Mouse (Mus musculus) 3134 (cell line): ENCODE measurements at regions not wholly inside any gene's neighbourhood (a gene's known extent, or its start where the extent isn't known, plus 50 kb on each side); places are given as distances from the start of the nearest gene placed in this dataset.

Experiments
- DNase-seq: peaks from one replicate; pipeline ENCODE4 v3.0.0-alpha.2; 2011; ENCODE audit warnings: low spot score; ENCODE audit not compliant: insufficient read length; ENCODE audit errors: extremely low read depth

- DNase-seq, result no peak
Observed at GRCm38 (mm10) chr4:127862875-127863274, 107.9 kb downstream of the CK137956 start.

DNA sequence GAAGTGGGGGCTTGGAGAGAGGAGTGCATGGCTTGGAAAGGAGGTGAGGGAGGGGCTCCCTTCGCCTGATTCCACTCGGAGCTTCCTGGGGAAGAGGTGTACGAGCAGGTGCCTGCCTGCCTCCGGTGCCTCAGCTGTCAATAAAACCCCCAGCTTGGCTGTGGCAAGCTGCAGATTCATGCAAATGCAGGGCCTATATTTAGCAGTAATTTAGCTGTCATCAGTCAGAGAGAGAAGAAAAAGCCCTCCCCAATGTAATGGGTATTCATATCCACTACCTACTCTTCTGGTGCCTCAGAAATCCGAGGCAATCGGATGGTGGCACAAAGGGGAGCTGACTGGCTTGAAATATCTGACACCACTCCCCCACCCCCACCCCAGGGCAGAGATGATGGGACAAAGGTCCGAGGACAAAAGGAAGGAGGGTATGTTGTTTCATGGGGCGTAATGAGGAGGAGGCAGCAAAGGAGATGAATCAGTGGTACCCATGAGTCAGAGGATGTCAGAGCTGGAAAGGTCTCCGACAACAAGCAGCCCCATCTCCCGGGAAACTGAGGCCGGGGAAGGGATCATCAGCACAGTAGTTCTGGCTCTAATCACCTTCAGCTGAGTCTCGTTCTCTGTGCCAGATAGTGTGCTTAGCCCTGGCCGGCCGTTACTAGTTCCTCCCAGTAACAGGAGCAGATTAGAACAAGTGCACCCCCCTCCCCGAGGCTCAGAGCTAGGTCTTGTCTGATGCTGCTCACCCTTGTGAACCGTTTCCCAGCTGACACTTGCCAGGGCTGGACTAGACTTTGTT is 109.2 kb downstream of the CK137956 start:
- no peak for DNase-seq

DNA sequence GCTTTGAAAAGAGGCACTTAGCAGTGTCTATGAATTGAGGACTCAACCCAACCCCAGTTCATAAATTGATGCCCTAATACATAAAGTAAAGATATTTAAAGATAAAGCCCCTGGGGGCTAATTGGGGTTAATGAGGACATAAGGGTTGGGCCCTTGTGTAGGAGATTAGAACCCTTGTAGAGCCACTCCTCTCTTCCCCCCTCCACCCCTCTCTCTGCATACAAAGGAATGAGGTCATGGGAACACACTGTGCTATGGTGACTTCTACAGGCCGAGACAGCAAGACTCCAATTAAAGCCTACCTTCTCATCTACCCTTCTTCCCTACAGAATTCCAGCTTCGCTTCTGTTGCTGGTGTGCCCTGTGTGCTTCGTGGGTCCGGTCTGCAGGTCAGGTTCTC is 110.5 kb downstream of the CK137956 start:
- no peak for DNase-seq

DNA sequence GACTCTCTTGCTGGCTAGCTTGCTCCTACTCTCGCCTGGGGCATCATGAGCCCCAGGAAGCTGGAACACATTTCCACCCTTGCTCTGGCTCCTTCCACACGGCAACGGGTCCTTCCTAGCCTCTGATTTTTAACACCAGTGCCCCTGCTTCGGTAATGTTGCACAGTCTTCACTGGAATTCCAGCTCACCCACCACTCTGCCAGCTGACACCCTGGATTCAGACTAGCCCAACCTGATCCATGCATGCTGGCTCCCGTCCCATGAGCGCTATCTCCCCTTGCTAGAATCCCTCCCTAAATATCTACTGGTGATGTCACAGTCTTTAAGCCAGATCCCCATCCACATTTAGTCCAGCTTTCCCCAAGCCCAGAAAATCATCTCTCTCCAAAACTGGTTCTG is 111.2 kb downstream of the CK137956 start:
- DNase-seq, result no peak

- no peak for DNase-seq
Observed at GRCm38 (mm10) chr4:127858566-127858965, 112.2 kb downstream of the CK137956 start.

DNA sequence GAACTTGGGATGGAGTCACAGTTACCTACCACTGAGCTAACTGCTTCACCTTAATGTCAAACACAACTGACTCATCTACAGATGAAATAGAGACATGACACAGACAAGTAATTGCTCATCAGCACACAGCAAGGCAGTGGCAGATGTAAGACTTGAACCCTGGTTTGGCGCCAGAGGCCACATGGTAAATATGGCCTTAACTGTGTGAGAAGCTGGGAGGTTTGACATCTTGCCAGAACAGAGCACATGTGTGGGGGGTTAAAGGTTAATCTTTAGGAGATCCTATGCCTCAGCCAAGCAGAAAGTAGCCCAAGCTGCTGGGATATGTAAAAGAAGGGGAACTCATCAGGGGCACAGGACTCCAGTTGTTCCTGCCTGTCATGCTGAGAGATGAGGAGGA is 114.9 kb downstream of the CK137956 start:
- DNase-seq, result no peak

DNA sequence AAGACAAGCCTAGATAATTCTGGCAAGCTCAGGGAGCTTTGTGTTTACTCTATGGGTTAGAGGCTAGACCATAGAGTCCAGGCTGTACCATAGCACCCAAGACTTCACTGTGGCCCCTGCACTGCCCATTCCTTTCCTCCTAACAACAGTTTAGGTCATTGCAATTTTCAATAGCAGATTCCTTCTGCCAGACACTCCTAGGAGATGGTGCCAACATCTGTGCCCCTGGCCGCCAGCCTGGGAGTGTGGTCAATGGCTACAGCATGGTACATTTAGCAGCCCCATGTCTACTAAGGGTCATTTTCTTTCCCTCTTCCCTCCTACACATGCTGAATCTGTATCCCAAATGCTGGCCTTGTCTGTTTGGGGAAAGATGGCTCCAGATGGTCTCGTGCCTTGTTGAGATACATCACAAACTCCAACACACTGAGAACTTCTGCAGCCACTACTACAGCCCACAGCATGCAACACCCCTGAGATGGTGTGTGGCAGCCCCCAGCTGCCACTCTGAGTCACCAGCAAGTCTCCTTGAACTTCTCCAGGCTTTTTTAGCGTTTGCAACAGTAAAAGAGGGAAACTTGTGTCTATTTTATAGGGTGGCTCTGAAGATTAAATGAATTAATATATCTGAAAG is 115.9 kb downstream of the CK137956 start:
- no peak for DNase-seq

GRCm38 (mm10) chr4:127849306-127849705 is 121.4 kb downstream of the CK137956 start:
- DNase-seq, result no peak

GRCm38 (mm10) chr4:127846321-127846720 is 124.4 kb downstream of the CK137956 start:
- no peak for DNase-seq

- DNase-seq, result no peak
Observed at GRCm38 (mm10) chr4:127843421-127843820, 127.3 kb downstream of the CK137956 start.

DNA sequence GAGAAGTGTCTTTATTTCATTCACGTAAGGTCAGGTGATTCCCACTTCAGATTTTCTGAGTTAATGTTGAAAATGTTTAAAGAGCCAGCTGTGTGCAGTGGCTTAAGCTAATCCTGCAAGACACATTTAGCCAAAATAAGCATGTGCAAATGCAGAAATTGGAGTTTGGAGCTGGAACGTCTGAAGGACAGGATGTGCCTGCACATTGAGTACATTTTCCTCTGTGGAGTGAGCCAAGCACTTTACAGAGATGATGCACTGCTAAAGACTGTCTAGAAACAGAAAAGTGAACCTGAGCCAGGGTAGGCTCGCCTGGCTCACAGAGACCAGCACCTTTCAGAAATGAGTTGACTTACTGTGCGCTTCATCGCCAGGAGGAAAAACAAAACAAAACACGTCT is 137.1 kb downstream of the CK137956 start:
- DNase-seq, result no peak

GRCm38 (mm10) chr4:127826988-127827387 is 143.8 kb downstream of the CK137956 start:
- DNase-seq, result no peak

GRCm38 (mm10) chr4:127819501-127819900 is 151.2 kb downstream of the CK137956 start:
- DNase-seq, result no peak

DNA sequence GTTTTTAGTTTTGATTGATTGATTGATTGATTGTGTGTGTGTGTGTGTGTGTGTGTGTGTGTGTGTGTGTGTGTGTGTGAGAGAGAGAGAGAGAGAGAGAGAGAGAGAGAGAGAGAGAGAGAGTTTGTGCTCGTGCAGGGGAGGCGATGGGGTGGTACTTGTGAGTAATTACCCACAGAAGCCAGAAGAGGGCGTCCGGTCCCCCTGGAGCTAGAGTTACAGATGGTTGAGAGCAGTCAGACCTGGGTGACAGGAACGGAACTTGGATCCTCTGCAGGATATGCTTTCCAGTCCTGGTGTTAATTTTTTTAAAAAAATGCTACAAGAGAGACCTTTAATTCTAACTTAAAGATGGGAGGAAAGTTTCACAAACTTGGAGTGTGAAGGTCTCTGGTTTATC is 151.7 kb downstream of the CK137956 start:
- no peak for DNase-seq

DNA sequence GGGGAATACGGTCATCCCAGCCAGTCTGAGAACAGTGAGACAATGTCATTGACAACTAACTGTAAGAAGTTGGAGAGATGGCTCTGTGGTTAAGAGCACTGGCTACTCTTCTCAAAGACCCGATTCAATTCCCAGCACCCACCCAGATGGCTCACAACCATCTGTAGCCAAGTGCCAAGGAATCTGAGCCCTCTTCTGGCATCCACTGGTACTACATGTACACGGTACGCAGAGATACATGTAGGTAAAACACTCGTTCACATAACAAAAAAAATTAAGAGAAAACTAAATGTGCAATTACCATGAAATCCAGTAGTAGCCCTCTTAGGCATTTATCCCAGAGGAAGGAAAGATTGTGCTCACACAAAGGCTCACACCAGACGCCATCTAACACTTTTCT is 156.1 kb downstream of the CK137956 start:
- no peak for DNase-seq

DNA sequence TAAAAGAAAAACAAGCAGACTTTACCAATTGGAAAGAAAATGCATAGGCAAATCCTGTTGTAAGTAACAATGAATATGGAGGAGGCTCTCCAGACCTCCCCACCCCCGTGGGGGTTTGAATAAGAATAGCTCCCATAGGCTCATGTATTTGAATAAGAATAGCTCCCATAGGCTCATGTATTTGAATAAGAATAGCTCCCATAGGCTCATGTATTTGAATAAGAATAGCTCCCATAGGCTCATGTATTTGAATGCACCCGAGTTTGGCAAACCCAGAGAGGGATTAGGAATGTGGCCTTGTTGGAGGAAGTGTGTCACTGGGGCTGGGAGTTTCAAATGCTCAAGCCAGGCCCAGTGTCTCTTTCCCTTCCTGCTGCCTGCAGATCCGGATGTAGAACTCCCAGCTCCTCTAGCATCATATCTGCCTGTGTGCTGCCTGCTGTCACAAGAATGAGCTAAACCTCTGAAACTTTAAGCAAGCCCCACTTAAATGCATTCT is 158.7 kb downstream of the CK137956 start:
- no peak for DNase-seq

- no peak for DNase-seq
Observed at GRCm38 (mm10) chr4:127810899-127811510, 159.7 kb downstream of the CK137956 start.

- DNase-seq, result no peak
Observed at GRCm38 (mm10) chr4:127809006-127809405, 161.7 kb downstream of the CK137956 start.

GRCm38 (mm10) chr4:127789206-127789605 is 181.5 kb downstream of the CK137956 start:
- no peak for DNase-seq

- DNase-seq, result no peak
Observed at GRCm38 (mm10) chr4:127785786-127786185, 185.0 kb downstream of the CK137956 start.

- no peak for DNase-seq
Observed at GRCm38 (mm10) chr4:127771966-127772500, 198.7 kb downstream of the CK137956 start.
